Mouse (Mus musculus) kidney, adult 2 months (tissue): ENCODE results near the gene Fam3c.

ENCODE experiments used
- CTCF ChIP-seq: fragments of 200-500 bp; conservative IDR thresholded peaks from 2 replicates; pipeline ENCODE4 v1.5.1; 2011; ENCODE audit warnings: low read depth, mild to moderate bottlenecking, control low read depth, low read length, moderate library complexity, mixed read lengths; ENCODE audit not compliant: insufficient read depth, insufficient read length
- POLR2A ChIP-seq: fragments of 200-500 bp; IDR thresholded peaks from one replicate; pipeline ENCODE4 v1.6.1; 2011; ENCODE audit warnings: low read depth, low read length, control low read depth

DNA sequence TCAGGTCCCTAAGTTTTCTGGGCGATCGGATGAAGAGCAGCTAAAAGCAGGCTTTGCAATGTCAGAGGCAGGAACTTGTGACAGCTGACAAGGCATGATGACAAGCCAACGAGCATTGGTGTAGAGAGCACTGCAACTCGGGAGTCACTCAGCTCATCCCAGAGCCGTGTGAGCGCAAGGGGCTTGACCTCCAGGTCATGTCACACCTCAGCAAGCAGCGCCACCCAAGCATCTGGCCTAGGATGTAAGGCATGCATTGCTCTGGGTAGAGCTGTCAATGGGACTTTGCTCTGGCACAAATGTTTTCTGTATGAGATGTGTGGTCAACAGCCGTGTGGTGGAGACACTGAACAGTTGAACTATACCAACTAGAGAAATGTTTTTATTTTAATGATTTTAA, 28.1 kb downstream of the Fam3c start:
- TF ChIP-seq CTCF (no peak), POLR2A (no peak)
